16 mouse cellular contexts compared by ENCODE assay signal in genomic region chr11:98974213-98974612, GRCm38 (mm10). TPM values are rescaled to one million over a fixed set of nuclear protein-coding genes. Genes with fewer than 3 reads are reported as not detected.
"Had no signal": no experiment of that assay in that cellular context is flagged by ENCODE, and none has a peak within 500 bp of the region (broad histone marks: within the 10 kb centered on the region; RNA-seq: fewer than 3 reads in every experiment).

No protein-coding gene starts in this region.

- DNase-seq: lung, embryonic 14.5 days; lung, postnatal 10 days; midbrain, embryonic 14.5 days; spleen, adult 18-20 months; thymus, postnatal 14 days had no signal

- H3K4me3 ChIP-seq: left cerebral cortex, adult 2 months; limb, embryonic 15.5 days; liver, embryonic 12.5 days; midbrain, embryonic 10.5 days; neural tube, embryonic 12.5 days had no signal

- H3K27me3 ChIP-seq: limb, embryonic 15.5 days; neural tube, embryonic 12.5 days had no signal

- ATAC-seq: liver, embryonic 12.5 days had no signal

- H3K27ac ChIP-seq: left cerebral cortex, adult 2 months; limb, embryonic 15.5 days; liver, embryonic 12.5 days; midbrain, embryonic 10.5 days had no signal

RNA-seq across cellular contexts. Expression of gene Gjd3, which starts 8.6 kb away (rescaled TPM):
- total RNA-seq: megakaryocyte, adult 5-6 weeks; neutrophil, adult 5-6 weeks had no signal
- polyA plus RNA-seq: kidney, embryonic 14.5 days; limb, embryonic 11.5 days; liver, embryonic 12.5 days; liver, embryonic 16.5 days; lung, embryonic 14.5 days; midbrain, embryonic 10.5 days; stomach, embryonic 14.5 days had no signal
